In genomic region chr2:163663930-163664329, GRCm38 (mm10) we compare ENCODE assay signal across 23 mouse cellular contexts. TPM values are rescaled to one million over a fixed set of nuclear protein-coding genes. Genes with fewer than 3 reads are reported as not detected.
A peak's percentile ranks its signal among the peaks of the same experiment; 100 is the strongest.
DNase-seq lines count a peak whose midpoint lies in the region; ATAC-seq and TF ChIP-seq lines count a peak whose summit lies in the region.
"Had no signal": no experiment of that assay in that cellular context is flagged by ENCODE, and none has a peak within 500 bp of the region (broad histone marks: within the 10 kb centered on the region; RNA-seq: fewer than 3 reads in every experiment).

No protein-coding gene starts in this region.

- no peak overlapping the region for H3K4me3 ChIP-seq in heart, embryonic 15.5 days
- H3K4me3 ChIP-seq in midbrain, embryonic 11.5 days (ENCODE audit: low read depth, low read length), result no peak overlapping the region
- no peak overlapping the region for H3K4me3 ChIP-seq in midbrain, embryonic 15.5 days
- H3K4me3 ChIP-seq in olfactory bulb, adult 2 months (ENCODE audit: insufficient read depth, low read depth, low read length), result no peak overlapping the region
- no peak overlapping the region for H3K4me3 ChIP-seq in midbrain, embryonic 10.5 days
- H3K4me3 ChIP-seq: hindbrain, embryonic 15.5 days; limb, embryonic 10.5 days; neural tube, embryonic 13.5 days had no signal

- no peaks in the 10 kb centered on the region for H3K9me3 ChIP-seq in heart, embryonic 15.5 days (replicated peaks)
- H3K9me3 ChIP-seq in midbrain, embryonic 11.5 days (ENCODE audit: control insufficient read depth, low read length), result no peaks in the 10 kb centered on the region
- H3K9me3 ChIP-seq in midbrain, embryonic 15.5 days, result no peaks in the 10 kb centered on the region
- no peaks in the 10 kb centered on the region for H3K9me3 ChIP-seq in midbrain, embryonic 10.5 days (replicated peaks)
- H3K9me3 ChIP-seq: hindbrain, embryonic 15.5 days; limb, embryonic 10.5 days; neural tube, embryonic 13.5 days had no signal

- no peaks in the 10 kb centered on the region for H3K36me3 ChIP-seq in heart, embryonic 15.5 days
- H3K36me3 ChIP-seq in midbrain, embryonic 11.5 days (ENCODE audit: control insufficient read depth, insufficient read depth, low read length), result no peaks in the 10 kb centered on the region
- H3K36me3 ChIP-seq in midbrain, embryonic 15.5 days (replicated peaks), result no peaks in the 10 kb centered on the region
- peaks cover 29% of the 10 kb centered on the region for H3K36me3 ChIP-seq in midbrain, embryonic 10.5 days
- H3K36me3 ChIP-seq: hindbrain, embryonic 15.5 days; neural tube, embryonic 13.5 days had no signal

- peak overlapping the region; percentile 37 for H3K27ac ChIP-seq in heart, embryonic 15.5 days
- no peak overlapping the region for H3K27ac ChIP-seq in midbrain, embryonic 11.5 days (ENCODE audit: low read depth, low read length)
- H3K27ac ChIP-seq in midbrain, embryonic 15.5 days, result no peak overlapping the region
- H3K27ac ChIP-seq in olfactory bulb, adult 2 months (ENCODE audit: insufficient read depth, low read depth, low read length), result peak overlapping the region; percentile 95
- no peak overlapping the region for H3K27ac ChIP-seq in midbrain, embryonic 10.5 days (replicated peaks)
- H3K27ac ChIP-seq: hindbrain, embryonic 15.5 days; limb, embryonic 10.5 days; neural tube, embryonic 13.5 days had no signal

- CTCF ChIA-PET in Patski (lab: Charles Lee), result no interaction called here

- H3K9ac ChIP-seq in heart, embryonic 15.5 days, result no peak overlapping the region
- no peak overlapping the region for H3K9ac ChIP-seq in midbrain, embryonic 11.5 days (ENCODE audit: low read length)
- no peak overlapping the region for H3K9ac ChIP-seq in midbrain, embryonic 15.5 days
- H3K9ac ChIP-seq: forebrain, postnatal 0 days; hindbrain, embryonic 15.5 days; neural tube, embryonic 13.5 days had no signal

- in situ Hi-C loops in Patski (cut with MboI; ENCODE audit: low pct_unique_long_range_greater_than_20kb), result loop anchor here (5.0 kb wide), 1 partner anchor 53 kb away; no protein-coding TSS in a partner anchor

- ATAC-seq in heart, embryonic 15.5 days (replicated peaks; ENCODE audit: insufficient number of reproducible peaks, insufficient read depth, low FRiP score, low read depth), result no peak
- no peak for ATAC-seq in midbrain, embryonic 11.5 days (ENCODE audit: low FRiP score)
- ATAC-seq in midbrain, embryonic 15.5 days (replicated peaks), result no peak
- ATAC-seq in Patski, result peak; percentile 51
- ATAC-seq: CD4-positive, CD25-positive, alpha-beta regulatory T cell, adult 4 months; forebrain, postnatal 0 days had no signal

- no peak for TF ChIP-seq CTCF in Patski (IDR thresholded peaks at IDR 0.05)
- no peak for TF ChIP-seq CTCF in olfactory bulb, adult 2 months (IDR thresholded peaks at IDR 0.05; ENCODE audit: insufficient read depth, low read depth, low read length)

- no peak for TF ChIP-seq POLR2A in olfactory bulb, adult 2 months (IDR thresholded peaks at IDR 0.05; ENCODE audit: insufficient read depth, low read depth, low read length)

- H3K4me1 ChIP-seq in heart, embryonic 15.5 days (replicated peaks), result peaks cover 59% of the 10 kb centered on the region
- peaks cover 4% of the 10 kb centered on the region; the same call in 1 of the 2 replicates for H3K4me1 ChIP-seq in midbrain, embryonic 11.5 days (ENCODE audit: control insufficient read depth, insufficient read depth, low read length)
- peaks cover 22% of the 10 kb centered on the region for H3K4me1 ChIP-seq in midbrain, embryonic 15.5 days
- peaks cover 33% of the 10 kb centered on the region for H3K4me1 ChIP-seq in olfactory bulb, adult 2 months (ENCODE audit: control insufficient read depth, insufficient read depth, low read length)
- peaks cover 28% of the 10 kb centered on the region for H3K4me1 ChIP-seq in midbrain, embryonic 10.5 days

- H3K4me2 ChIP-seq in heart, embryonic 15.5 days, result no peak overlapping the region
- H3K4me2 ChIP-seq in midbrain, embryonic 11.5 days, result no peak overlapping the region
- no peak overlapping the region for H3K4me2 ChIP-seq in midbrain, embryonic 15.5 days
- H3K4me2 ChIP-seq: hindbrain, embryonic 15.5 days; liver, embryonic 11.5 days; neural tube, embryonic 13.5 days had no signal

- POLR2A ChIA-PET in Patski (lab: Charles Lee), result no interaction called here

- H3K27me3 ChIP-seq in heart, embryonic 15.5 days, result no peaks in the 10 kb centered on the region
- H3K27me3 ChIP-seq in midbrain, embryonic 11.5 days (ENCODE audit: control insufficient read depth, insufficient read depth, low read length), result no peaks in the 10 kb centered on the region
- no peaks in the 10 kb centered on the region for H3K27me3 ChIP-seq in midbrain, embryonic 15.5 days (replicated peaks)
- no peaks in the 10 kb centered on the region for H3K27me3 ChIP-seq in Patski
- no peaks in the 10 kb centered on the region for H3K27me3 ChIP-seq in midbrain, embryonic 10.5 days (ENCODE audit: low read depth, poor library complexity, severe bottlenecking)
- H3K27me3 ChIP-seq: hindbrain, embryonic 15.5 days; neural tube, embryonic 13.5 days had no signal

- no peak for DNase-seq in heart, postnatal 4 days
- peak; percentile 28 for DNase-seq in midbrain, embryonic 11.5 days (ENCODE audit: low spot score, missing footprints)
- DNase-seq in Patski (ENCODE audit: low read depth, low spot score), result no peak
- no peak for DNase-seq in thymus, postnatal 14 days
- no peak for DNase-seq in midbrain, embryonic 10.5 days (ENCODE audit: low spot score)
- DNase-seq: adrenal gland, postnatal 10 days; cerebellum, adult 2 months; forebrain, postnatal 0 days; gastrocnemius, postnatal 10 days; kidney, adult 18-20 months; kidney, postnatal 4 days; lung, adult 2 months; lung, postnatal 4 days; right cerebral cortex, postnatal 25 days; thymus, postnatal 36 days had no signal

- WGBS in heart, embryonic 15.5 days, result 48% methylated on average over 3 of the region's 3 CpGs
- WGBS in midbrain, embryonic 11.5 days, result 80% methylated on average over 3 of the region's 3 CpGs
- 67% methylated on average over 3 of the region's 3 CpGs for WGBS in midbrain, embryonic 15.5 days
- 11% methylated on average over 3 of the region's 3 CpGs for WGBS in olfactory bulb, adult 2 months
- 87% methylated on average over 3 of the region's 3 CpGs for WGBS in midbrain, embryonic 10.5 days

RNA-seq across cellular contexts. Expression of gene Pkig, which starts 5.7 kb away (rescaled TPM):
- 289 and 356 TPM in 2 replicates for polyA plus RNA-seq in heart, embryonic 15.5 days (2015; fragmentation: Nextera tagmentation; extraction: Ambion mirVana)
- 100 to 1,000 TPM; 204 to 207 TPM for total RNA-seq in heart, postnatal 4 days (2021)
- polyA plus RNA-seq in midbrain, embryonic 11.5 days (2014; fragmentation: Nextera tagmentation; extraction: Ambion mirVana), result 153 and 162 TPM in 2 replicates
- 125 TPM in 2 replicates for polyA plus RNA-seq in midbrain, embryonic 15.5 days (2015; fragmentation: Nextera tagmentation; extraction: Ambion mirVana)
- polyA plus RNA-seq in Patski (2021), result 87.0 TPM
- polyA plus RNA-seq in olfactory bulb, adult 2 months (2012; ENCODE audit: insufficient read depth, insufficient read length, low replicate concordance, missing spikeins), result not detected in 2 replicates
- 163 and 190 TPM in 2 replicates for polyA plus RNA-seq in midbrain, embryonic 10.5 days (2016; fragmentation: Nextera tagmentation; extraction: Ambion mirVana)

RNA-seq across cellular contexts. Expression of gene Serinc3, which starts 19.0 kb away (rescaled TPM):
- polyA plus RNA-seq in heart, embryonic 15.5 days (2015; fragmentation: Nextera tagmentation; extraction: Ambion mirVana), result 54.8 and 57.1 TPM in 2 replicates
- 100 to 1,000 TPM; 239 to 253 TPM for total RNA-seq in heart, postnatal 4 days (2021)
- 35.0 and 38.8 TPM in 2 replicates for polyA plus RNA-seq in midbrain, embryonic 11.5 days (2014; fragmentation: Nextera tagmentation; extraction: Ambion mirVana)
- polyA plus RNA-seq in midbrain, embryonic 15.5 days (2015; fragmentation: Nextera tagmentation; extraction: Ambion mirVana), result 33.0 and 35.9 TPM in 2 replicates
- 238 TPM for polyA plus RNA-seq in Patski (2021)
- 82.6 TPM in 1 of 2 replicates, not detected in the other for polyA plus RNA-seq in olfactory bulb, adult 2 months (2012; ENCODE audit: insufficient read depth, insufficient read length, low replicate concordance, missing spikeins)
- 24.7 and 28.7 TPM in 2 replicates for polyA plus RNA-seq in midbrain, embryonic 10.5 days (2016; fragmentation: Nextera tagmentation; extraction: Ambion mirVana)

Comparison
In these comparisons a context has a peak if more than half of its experiments do, and no peak if none do; other contexts are left out.
1. H3K27ac ChIP-seq: peak in heart, embryonic 15.5 days (single experiment) and olfactory bulb, adult 2 months (single experiment); none in midbrain, embryonic 11.5 days (single experiment), midbrain, embryonic 15.5 days (single experiment) and midbrain, embryonic 10.5 days (single experiment).
2. RNA of gene Pkig, which starts 5.7 kb away (polyA plus RNA-seq): 289 to 356 TPM in heart, embryonic 15.5 days, 163 to 190 TPM in midbrain, embryonic 10.5 days, 153 to 162 TPM in midbrain, embryonic 11.5 days, 125 TPM in midbrain, embryonic 15.5 days and 87.0 TPM in Patski (single experiment); not detected in olfactory bulb, adult 2 months; every median in the first group is over 10 times any median in the second.